16 mouse cellular contexts compared by ENCODE assay signal in the genomic region with DNA sequence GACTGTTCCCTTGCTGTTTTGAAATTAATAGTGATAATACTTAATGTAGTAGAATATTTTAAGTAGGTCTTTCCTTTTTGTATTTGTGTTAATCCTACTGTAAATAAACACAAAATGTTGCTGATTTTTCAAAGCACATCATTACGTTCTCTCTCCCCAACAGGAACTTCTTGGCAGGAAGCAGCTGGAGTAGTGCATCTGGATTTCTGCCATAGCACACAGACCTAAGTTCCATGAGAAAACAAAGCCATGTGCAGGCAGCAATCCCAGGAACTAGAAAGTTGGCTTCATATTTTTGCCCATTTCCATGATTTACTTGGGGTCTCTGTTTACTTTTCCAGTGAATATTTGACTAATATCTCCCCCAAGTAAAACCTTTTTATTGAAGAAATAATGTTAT.
DNase-seq lines count a peak whose midpoint lies in the region; ATAC-seq and TF ChIP-seq lines count a peak whose summit lies in the region.
"Had no signal": no experiment of that assay in that cellular context is flagged by ENCODE, and none has a peak within 500 bp of the region (broad histone marks: within the 10 kb centered on the region; RNA-seq: fewer than 3 reads in every experiment).

No protein-coding gene starts in this region.

- no peaks in the 10 kb centered on the region for H3K27me3 ChIP-seq in heart, embryonic 12.5 days (replicated peaks)
- no peaks in the 10 kb centered on the region for H3K27me3 ChIP-seq in lung, embryonic 14.5 days (ENCODE audit: insufficient read depth, low read length)
- no peaks in the 10 kb centered on the region for H3K27me3 ChIP-seq in heart, postnatal 0 days (ENCODE audit: control insufficient read depth, insufficient read depth, low read length)
- H3K27me3 ChIP-seq: forebrain, embryonic 13.5 days; kidney, embryonic 15.5 days; stomach, embryonic 15.5 days had no signal

- no peaks in the 10 kb centered on the region for H3K9me3 ChIP-seq in heart, embryonic 12.5 days (replicated peaks)
- H3K9me3 ChIP-seq in lung, embryonic 14.5 days (ENCODE audit: low read depth, low read length): no peaks in the 10 kb centered on the region
- no peaks in the 10 kb centered on the region for H3K9me3 ChIP-seq in heart, postnatal 0 days (replicated peaks; ENCODE audit: control insufficient read depth, low read length)
- H3K9me3 ChIP-seq: forebrain, embryonic 13.5 days; G1E; kidney, embryonic 15.5 days; stomach, embryonic 15.5 days had no signal

- no peak for TF ChIP-seq EP300 in heart, postnatal 0 days (IDR thresholded peaks at IDR 0.05; ENCODE audit: low read depth)

- no peak for ATAC-seq in heart, embryonic 12.5 days (ENCODE audit: insufficient number of reproducible peaks, low FRiP score)
- peak; percentile 92 for ATAC-seq in lung, embryonic 14.5 days (ENCODE audit: insufficient read depth)
- no peak for ATAC-seq in heart, postnatal 0 days (ENCODE audit: insufficient read depth, low read depth)
- ATAC-seq: forebrain, embryonic 13.5 days; hindbrain, embryonic 16.5 days had no signal

- no peak overlapping the region for H3K27ac ChIP-seq in heart, embryonic 12.5 days (ENCODE audit: poor library complexity, severe bottlenecking)
- no peak overlapping the region for H3K27ac ChIP-seq in lung, embryonic 14.5 days (ENCODE audit: low read depth)
- no peak overlapping the region for H3K27ac ChIP-seq in heart, postnatal 0 days (ENCODE audit: low read depth)
- H3K27ac ChIP-seq: forebrain, embryonic 13.5 days; kidney, embryonic 15.5 days; liver, embryonic 14.5 days; stomach, embryonic 15.5 days had no signal

- TF ChIP-seq CTCF in lung, embryonic 14.5 days (IDR thresholded peaks at IDR 0.05; ENCODE audit: low read depth): no peak
- TF ChIP-seq CTCF in heart, postnatal 0 days (IDR thresholded peaks at IDR 0.05; ENCODE audit: low read depth): no peak

- H3K4me2 ChIP-seq in heart, embryonic 12.5 days: no peak overlapping the region
- H3K4me2 ChIP-seq in lung, embryonic 14.5 days: no peak overlapping the region
- no peak overlapping the region for H3K4me2 ChIP-seq in heart, postnatal 0 days (ENCODE audit: low read depth, low read length)
- H3K4me2 ChIP-seq: forebrain, embryonic 13.5 days; kidney, embryonic 15.5 days; stomach, embryonic 15.5 days had no signal

- H3K4me3 ChIP-seq in heart, embryonic 12.5 days: no peak overlapping the region
- H3K4me3 ChIP-seq in lung, embryonic 14.5 days (ENCODE audit: low read depth, low read length): no peak overlapping the region
- H3K4me3 ChIP-seq in heart, postnatal 0 days (ENCODE audit: low read depth, low read length): no peak overlapping the region
- H3K4me3 ChIP-seq: forebrain, embryonic 13.5 days; kidney, embryonic 15.5 days; stomach, embryonic 15.5 days had no signal

- WGBS in heart, embryonic 12.5 days: 50% methylated on average over 1 of the region's 1 CpGs
- 15% methylated on average over 1 of the region's 1 CpGs for WGBS in lung, embryonic 14.5 days
- 47% methylated on average over 1 of the region's 1 CpGs for WGBS in heart, postnatal 0 days

- no peak overlapping the region for H3K9ac ChIP-seq in heart, embryonic 12.5 days
- H3K9ac ChIP-seq in lung, embryonic 14.5 days: no peak overlapping the region
- H3K9ac ChIP-seq in heart, postnatal 0 days (replicated peaks; ENCODE audit: low read depth, low read length): no peak overlapping the region
- H3K9ac ChIP-seq: forebrain, embryonic 13.5 days; kidney, embryonic 15.5 days; liver, embryonic 14.5 days; stomach, embryonic 15.5 days had no signal

- peak; percentile 3 to 15 for DNase-seq in heart, adult 9 months (ENCODE audit: low spot score in 2 of 2)
- peak; percentile 86 for DNase-seq in lung, embryonic 14.5 days
- no peak for DNase-seq in lung, postnatal 25 days (ENCODE audit: low spot score)
- DNase-seq in heart, postnatal 0 days (ENCODE audit: low spot score): peak; percentile 42
- DNase-seq in lung, postnatal 10 days: peak; percentile 24
- DNase-seq in right cerebral cortex, postnatal 4 days: no peak
- DNase-seq: adrenal gland, adult 2 months; cerebellum, adult 9-10 months; retina, postnatal 1 day had no signal

- H3K36me3 ChIP-seq in heart, embryonic 12.5 days: no peaks in the 10 kb centered on the region
- no peaks in the 10 kb centered on the region for H3K36me3 ChIP-seq in lung, embryonic 14.5 days (ENCODE audit: insufficient read depth)
- H3K36me3 ChIP-seq in heart, postnatal 0 days (replicated peaks; ENCODE audit: control insufficient read depth, insufficient read depth, low read length): no peaks in the 10 kb centered on the region
- H3K36me3 ChIP-seq: G1E; kidney, embryonic 15.5 days; stomach, embryonic 15.5 days had no signal

- H3K4me1 ChIP-seq in heart, embryonic 12.5 days (replicated peaks): no peaks in the 10 kb centered on the region
- H3K4me1 ChIP-seq in lung, embryonic 14.5 days (ENCODE audit: insufficient read depth): no peaks in the 10 kb centered on the region
- no peaks in the 10 kb centered on the region for H3K4me1 ChIP-seq in heart, postnatal 0 days (ENCODE audit: control insufficient read depth, insufficient read depth)
- H3K4me1 ChIP-seq: forebrain, embryonic 13.5 days; kidney, embryonic 15.5 days; stomach, embryonic 15.5 days had no signal

Comparison
In these comparisons a context has a peak if more than half of its experiments do, and no peak if none do; other contexts are left out.
1. DNase-seq: peak in heart, adult 9 months (2 of 2), lung, embryonic 14.5 days (single experiment), heart, postnatal 0 days (single experiment) and lung, postnatal 10 days (single experiment); none in lung, postnatal 25 days (single experiment) and right cerebral cortex, postnatal 4 days (single experiment).